Mouse (Mus musculus) cerebellum, postnatal 14 days (tissue): ENCODE data around the gene Vmn2r99.

Source experiments
- DNase-seq, 2 experiments: peaks; one replicate each; pipeline ENCODE4 v3.0.0; 2021; ENCODE audit warnings: mixed read lengths in 2 of 2

Gene Vmn2r99

GRCm38 (mm10) chr17:19361649-19362048 lies at the start of gene Vmn2r99:
Gene Vmn2r99 (plus strand): TSS chr17:19361949.
- DNase-seq: no peak

- DNase-seq: no peak
These were observed 75.9 kb downstream of the Vmn2r99 start for GRCm38 (mm10) chr17:19437623-19438022.

- DNase-seq: no peak
These were observed 83.2 kb downstream of the Vmn2r99 start for GRCm38 (mm10) chr17:19444932-19445331.
